Mouse (Mus musculus): Measurements from ENCODE around the gene Agrn.
A peak's percentile ranks its signal among the peaks of the same experiment; 100 is the strongest.

Agrn gene

GRCm38 (mm10) chr4:156197131-156197828 lies at the start of gene Agrn:
Gene Agrn, minus strand, starts transcription at chr4:156197488.
- DNase-seq (ENCODE audit: low read depth), result no peak

GRCm38 (mm10) chr4:156236651-156237447 lies 39.6 kb upstream of the Agrn start:
- no peak for DNase-seq (ENCODE audit: low read depth)

GRCm38 (mm10) chr4:156235808-156236533 lies 38.7 kb upstream of the Agrn start, which contains the start of gene Noc2l:
Gene Noc2l, plus strand, starts transcription at chr4:156236010.
- DNase-seq (ENCODE audit: low read depth), result peak; percentile 84

GRCm38 (mm10) chr4:156235360-156235770 lies 38.1 kb upstream of the Agrn start:
- DNase-seq (ENCODE audit: low read depth), result no peak

- no peak for DNase-seq (ENCODE audit: low read depth)
Observed at GRCm38 (mm10) chr4:156234701-156235213, 37.5 kb upstream of the Agrn start, which contains the start of gene Plekhn1. Gene Plekhn1, minus strand, starts transcription at chr4:156234857.

GRCm38 (mm10) chr4:156234021-156234501 lies 36.8 kb upstream of the Agrn start:
- DNase-seq (ENCODE audit: low read depth), result no peak

- no peak for DNase-seq (ENCODE audit: low read depth)
Observed at GRCm38 (mm10) chr4:156228393-156229024, 31.2 kb upstream of the Agrn start.

- no peak for DNase-seq (ENCODE audit: low read depth)
Observed at GRCm38 (mm10) chr4:156227752-156228392, 30.6 kb upstream of the Agrn start.

- DNase-seq (ENCODE audit: low read depth), result no peak
Observed at GRCm38 (mm10) chr4:156224276-156224675, 27.0 kb upstream of the Agrn start.

GRCm38 (mm10) chr4:156219936-156220335 lies 22.6 kb upstream of the Agrn start:
- DNase-seq (ENCODE audit: low read depth), result no peak

- DNase-seq (ENCODE audit: low read depth), result no peak
Observed at GRCm38 (mm10) chr4:156217838-156218237, 20.6 kb upstream of the Agrn start.

GRCm38 (mm10) chr4:156217022-156217669 lies 19.9 kb upstream of the Agrn start:
- DNase-seq (ENCODE audit: low read depth), result no peak

- no peak for DNase-seq (ENCODE audit: low read depth)
Observed at GRCm38 (mm10) chr4:156216196-156216595, 18.9 kb upstream of the Agrn start.

GRCm38 (mm10) chr4:156215649-156216048 lies 18.4 kb upstream of the Agrn start, which contains the start of gene Perm1:
Gene Perm1, plus strand, starts transcription at chr4:156215868.
- no peak for DNase-seq (ENCODE audit: low read depth)

- no peak for DNase-seq (ENCODE audit: low read depth)
Observed at GRCm38 (mm10) chr4:156213134-156213533, 15.8 kb upstream of the Agrn start.

GRCm38 (mm10) chr4:156209963-156210635 lies 12.8 kb upstream of the Agrn start:
- no peak for DNase-seq (ENCODE audit: low read depth)

GRCm38 (mm10) chr4:156208872-156209271 lies 11.6 kb upstream of the Agrn start:
- DNase-seq (ENCODE audit: low read depth), result no peak

GRCm38 (mm10) chr4:156203413-156204131 lies 6.3 kb upstream of the Agrn start:
- DNase-seq (ENCODE audit: low read depth), result no peak

- peak; percentile 58 for DNase-seq (ENCODE audit: low read depth)
Observed at GRCm38 (mm10) chr4:156203001-156203412, 5.7 kb upstream of the Agrn start, which contains the start of gene AW011738. Gene AW011738, plus strand, starts transcription at chr4:156203304.

Measured in c-Kit-positive CD71-positive TER-119-negative erythroid progenitor cells, embryonic 14.5 days (primary cell).